Mouse (Mus musculus): Measurements from ENCODE around the gene Sugp2. TPM values are rescaled to one million over a fixed set of nuclear protein-coding genes. Genes with fewer than 3 reads are reported as not detected.

The Sugp2 gene
- total RNA-seq, 2 experiments from 2014 or later, result 45.7 to 53.8 TPM

GRCm38 (mm10) chr8:70329124-70329834, 95.3 kb downstream of the Sugp2 start, which contains the start of gene Gdf1:
Gene Gdf1, plus strand, starts transcription at chr8:70329817.
- no peak for ATAC-seq (replicated peaks; ENCODE audit: poor library complexity)

Other genes with a start within 250 kb of the Sugp2 start
- gene Gatad2a, start 237.8 kb upstream of the Sugp2 start, total RNA-seq (2015), result 71.4 and 75.1 TPM in 2 replicates
- gene Gatad2a, start 237.8 kb upstream of the Sugp2 start, total RNA-seq (2017), result 54.0 and 68.3 TPM in 2 replicates
- gene Mau2, start 191.5 kb upstream of the Sugp2 start, total RNA-seq (2015), result 24.0 and 24.6 TPM in 2 replicates
- 24.0 and 26.7 TPM in 2 replicates for gene Mau2, start 191.5 kb upstream of the Sugp2 start, total RNA-seq (2017)
- gene Sugp1, start 191.4 kb upstream of the Sugp2 start, total RNA-seq (2015), result 8.4 and 11.4 TPM in 2 replicates
- 22.2 and 32.1 TPM in 2 replicates for gene Sugp1, start 191.4 kb upstream of the Sugp2 start, total RNA-seq (2017)
- 0.54 TPM in 1 of 2 replicates, not detected in the other for gene Tm6sf2, start 161.3 kb upstream of the Sugp2 start, total RNA-seq (2015)
- gene Tm6sf2, start 161.3 kb upstream of the Sugp2 start, total RNA-seq (2017), result not detected in 2 replicates
- gene Hapln4, start 150.8 kb upstream of the Sugp2 start, total RNA-seq (2015), result not detected in 2 replicates
- gene Hapln4, start 150.8 kb upstream of the Sugp2 start, total RNA-seq (2017), result not detected in 2 replicates
- gene Ncan, start 113.4 kb upstream of the Sugp2 start, total RNA-seq (2015), result not detected in 2 replicates
- not detected in 2 replicates for gene Ncan, start 113.4 kb upstream of the Sugp2 start, total RNA-seq (2017)
- gene Nr2c2ap, start 102.9 kb upstream of the Sugp2 start, total RNA-seq (2015), result 38.4 and 45.6 TPM in 2 replicates
- gene Nr2c2ap, start 102.9 kb upstream of the Sugp2 start, total RNA-seq (2017), result 11.6 and 13.2 TPM in 2 replicates
- 8.0 and 8.5 TPM in 2 replicates for gene Rfxank, start 95.1 kb upstream of the Sugp2 start, total RNA-seq (2015)
- gene Rfxank, start 95.1 kb upstream of the Sugp2 start, total RNA-seq (2017), result 5.7 and 5.9 TPM in 2 replicates
- gene Borcs8, start 94.7 kb upstream of the Sugp2 start, total RNA-seq (2015), result 42.0 and 43.3 TPM in 2 replicates
- 32.0 and 35.2 TPM in 2 replicates for gene Borcs8, start 94.7 kb upstream of the Sugp2 start, total RNA-seq (2017)
- not detected in 2 replicates for gene Mef2b, start 94.5 kb upstream of the Sugp2 start, total RNA-seq (2015)
- not detected in 2 replicates for gene Mef2b, start 94.5 kb upstream of the Sugp2 start, total RNA-seq (2017)
- 9.0 and 16.0 TPM in 2 replicates for gene Tmem161a, start 61.9 kb upstream of the Sugp2 start, total RNA-seq (2015)
- 11.2 and 11.3 TPM in 2 replicates for gene Tmem161a, start 61.9 kb upstream of the Sugp2 start, total RNA-seq (2017)
- 2.5 and 2.8 TPM in 2 replicates for gene Slc25a42, start 21.9 kb upstream of the Sugp2 start, total RNA-seq (2015)
- 1.4 and 2.4 TPM in 2 replicates for gene Slc25a42, start 21.9 kb upstream of the Sugp2 start, total RNA-seq (2017)
- 7.1 and 9.2 TPM in 2 replicates for gene Armc6, start 240 bp downstream of the Sugp2 start, total RNA-seq (2015)
- gene Armc6, start 240 bp downstream of the Sugp2 start, total RNA-seq (2017), result 3.2 and 5.3 TPM in 2 replicates
- 4.2 and 5.8 TPM in 2 replicates for gene Homer3, start 48.6 kb downstream of the Sugp2 start, total RNA-seq (2015)
- 8.9 and 9.9 TPM in 2 replicates for gene Homer3, start 48.6 kb downstream of the Sugp2 start, total RNA-seq (2017)
- gene Ddx49, start 68.3 kb downstream of the Sugp2 start, total RNA-seq (2015), result 42.7 and 44.7 TPM in 2 replicates
- 163 and 172 TPM in 2 replicates for gene Ddx49, start 68.3 kb downstream of the Sugp2 start, total RNA-seq (2017)
- gene Cope, start 68.3 kb downstream of the Sugp2 start, total RNA-seq (2015), result 214 and 223 TPM in 2 replicates
- gene Cope, start 68.3 kb downstream of the Sugp2 start, total RNA-seq (2017), result 129 and 151 TPM in 2 replicates
- gene Cers1, start 81.5 kb downstream of the Sugp2 start, total RNA-seq (2015), result not detected in 2 replicates
- not detected in 2 replicates for gene Cers1, start 81.5 kb downstream of the Sugp2 start, total RNA-seq (2017)
- gene Gdf1, start 95.6 kb downstream of the Sugp2 start, total RNA-seq (2015), result not detected in 2 replicates
- gene Gdf1, start 95.6 kb downstream of the Sugp2 start, total RNA-seq (2017), result not detected in 2 replicates
- gene Upf1, start 119.1 kb downstream of the Sugp2 start, total RNA-seq (2015), result 13.9 and 15.3 TPM in 2 replicates
- gene Upf1, start 119.1 kb downstream of the Sugp2 start, total RNA-seq (2017), result 32.3 and 32.5 TPM in 2 replicates
- gene Comp, start 139.3 kb downstream of the Sugp2 start, total RNA-seq (2015), result not detected in 2 replicates
- gene Comp, start 139.3 kb downstream of the Sugp2 start, total RNA-seq (2017), result 0.07 TPM in 1 of 2 replicates, not detected in the other
- 7.8 and 9.3 TPM in 2 replicates for gene Crtc1, start 205.4 kb downstream of the Sugp2 start, total RNA-seq (2015)
- gene Crtc1, start 205.4 kb downstream of the Sugp2 start, total RNA-seq (2017), result 2.7 and 6.6 TPM in 2 replicates
- 4.7 and 5.1 TPM in 2 replicates for gene Klhl26, start 242.7 kb downstream of the Sugp2 start, total RNA-seq (2015)
- gene Klhl26, start 242.7 kb downstream of the Sugp2 start, total RNA-seq (2017), result 3.5 and 3.6 TPM in 2 replicates

Measured in megakaryocyte progenitor cell, adult 5-6 weeks (primary cell).